Mouse (Mus musculus): ENCODE measurements around the gene Gm17078. TPM values are rescaled to one million over a fixed set of nuclear protein-coding genes. Genes with fewer than 3 reads are reported as not detected.

The Gm17078 gene
- polyA plus RNA-seq (2012; rRNA removed; ENCODE audit: low replicate concordance) = not detected in 2 replicates

DNA sequence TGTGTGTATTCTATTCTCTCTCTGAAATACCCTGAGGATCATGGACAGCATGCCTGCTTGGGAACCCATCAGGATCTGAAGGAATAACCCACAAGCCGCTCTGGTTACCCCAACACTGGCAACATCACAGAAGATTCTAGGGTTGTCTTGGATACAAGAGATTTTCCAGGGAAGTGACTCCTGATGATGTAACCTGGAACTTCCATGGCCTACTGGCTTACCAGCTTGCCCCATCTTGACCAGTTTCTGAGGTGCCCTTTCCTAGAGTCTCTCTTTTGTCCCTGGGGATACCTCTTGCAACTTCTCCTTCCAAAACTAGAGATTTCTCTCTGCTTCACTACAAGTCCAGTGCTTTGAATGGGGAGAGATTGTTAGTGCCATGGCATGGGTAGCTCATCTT, at the start of gene Gm17078:
Gene Gm17078 (minus strand): TSS at position 101 of the 400 bp plus-strand sequence.

GRCm38 (mm10) chr14:51635566-51635965, 24.5 kb upstream of the Gm17078 start, which contains the start of gene Gm4181:
Gm4181 (minus strand) TSS chr14:51635666.

DNA sequence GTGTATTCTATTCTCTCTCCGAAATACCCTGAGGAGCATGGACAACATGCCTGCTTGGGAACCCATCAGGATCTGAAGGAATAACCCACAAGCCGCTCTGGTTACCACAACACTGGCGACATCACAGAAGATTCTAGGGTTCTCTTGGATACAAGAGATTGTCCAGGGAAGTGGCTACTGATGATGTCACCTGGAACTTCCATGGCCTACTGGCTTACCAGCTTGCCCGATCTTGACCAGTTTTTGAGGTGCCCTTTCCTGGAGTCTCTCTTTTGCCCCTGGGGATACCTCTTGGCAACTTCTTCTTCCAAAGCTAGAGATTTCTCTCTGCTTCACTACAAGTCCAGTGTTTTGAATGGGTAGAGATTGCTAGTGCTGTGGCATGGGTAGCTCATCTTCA, 19.1 kb downstream of the Gm17078 start, which contains the start of gene Gm17174:
Gene Gm17174 (minus strand): TSS at position 101 of the 400 bp plus-strand sequence.

DNA sequence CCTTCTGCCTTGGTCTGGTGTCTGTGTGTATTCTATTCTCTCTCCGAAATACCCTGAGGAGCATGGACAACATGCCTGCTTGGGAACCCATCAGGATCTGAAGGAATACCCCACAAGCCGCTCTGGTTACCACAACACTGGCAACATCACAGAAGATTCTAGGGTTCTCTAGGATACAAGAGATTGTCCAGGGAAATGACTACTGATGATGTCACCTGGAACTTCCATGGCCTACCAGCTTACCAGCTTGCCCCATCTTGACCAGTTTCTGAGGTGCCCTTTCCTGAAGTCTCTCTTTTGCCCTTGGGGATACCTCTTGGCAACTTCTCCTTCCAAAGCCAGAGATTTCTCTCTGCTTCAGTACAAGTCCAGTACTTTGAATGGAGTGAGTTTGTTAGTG, 37.1 kb downstream of the Gm17078 start, which contains the start of gene Gm17175:
Gene Gm17175 (minus strand): TSS at position 101 of the 400 bp plus-strand sequence.

Other genes starting within 250 kb of the Gm17078 start
- gene Gm7247, start 249.6 kb downstream of the Gm17078 start, polyA plus RNA-seq (2012; rRNA removed; ENCODE audit: low replicate concordance) = not detected in 2 replicates
- gene Vmn2r88, start 200.5 kb downstream of the Gm17078 start, polyA plus RNA-seq (2012; rRNA removed; ENCODE audit: low replicate concordance) = not detected in 2 replicates
- gene Vmn2r89, start 159.5 kb downstream of the Gm17078 start, polyA plus RNA-seq (2012; rRNA removed; ENCODE audit: low replicate concordance) = not detected in 2 replicates
- gene Gm5622, start 58.5 kb downstream of the Gm17078 start, polyA plus RNA-seq (2012; rRNA removed; ENCODE audit: low replicate concordance) = not detected in 2 replicates
- gene Gm17175, start 37.2 kb downstream of the Gm17078 start, polyA plus RNA-seq (2012; rRNA removed; ENCODE audit: low replicate concordance) = not detected in 2 replicates
- not detected in 2 replicates for gene Gm17174, start 19.2 kb downstream of the Gm17078 start, polyA plus RNA-seq (2012; rRNA removed; ENCODE audit: low replicate concordance)
- not detected in 2 replicates for gene Gm4181, start 24.4 kb upstream of the Gm17078 start, polyA plus RNA-seq (2012; rRNA removed; ENCODE audit: low replicate concordance)
- gene Gm17079, start 84.2 kb upstream of the Gm17078 start, polyA plus RNA-seq (2012; rRNA removed; ENCODE audit: low replicate concordance) = not detected in 2 replicates
- gene Gm5800, start 105.9 kb upstream of the Gm17078 start, polyA plus RNA-seq (2012; rRNA removed; ENCODE audit: low replicate concordance) = not detected in 2 replicates
- gene Ang4, start 162.3 kb upstream of the Gm17078 start, polyA plus RNA-seq (2012; rRNA removed; ENCODE audit: low replicate concordance) = 36.8 and 128 TPM in 2 replicates
- gene AY358078, start 188.7 kb upstream of the Gm17078 start, polyA plus RNA-seq (2012; rRNA removed; ENCODE audit: low replicate concordance) = not detected in 2 replicates
- gene Ear6, start 242.4 kb upstream of the Gm17078 start, polyA plus RNA-seq (2012; rRNA removed; ENCODE audit: low replicate concordance) = not detected in 2 replicates

Data from duodenum, adult 2 months (tissue).